Mouse (Mus musculus): ENCODE results near the gene Klf17. TPM values are rescaled to one million over a fixed set of nuclear protein-coding genes. Genes with fewer than 3 reads are reported as not detected.
A peak's percentile ranks its signal among the peaks of the same experiment; 100 is the strongest.
"Not testable (repeated sequence)": the region's sequence is repeated elsewhere in the genome, so short reads cannot be mapped to it uniquely, and the experiment has no call there.

Gene Klf17
- polyA plus RNA-seq, 1 experiment from 2014 or later, result not detected

GRCm38 (mm10) chr4:117772960-117773359, 7.5 kb upstream of the Klf17 start:
- H3K27ac ChIP-seq (ENCODE audit: low read depth, low read length), result no peak overlapping the region
- no peaks in the 10 kb centered on the region for H3K27me3 ChIP-seq (ENCODE audit: control insufficient read depth, insufficient read depth, low read length)
- H3K4me2 ChIP-seq (ENCODE audit: low read depth, low read length, severe bottlenecking), result no peak overlapping the region
- no peak overlapping the region for H3K9ac ChIP-seq (ENCODE audit: low read length)
- H3K36me3 ChIP-seq (ENCODE audit: control insufficient read depth, insufficient read depth, low read length), result no peaks in the 10 kb centered on the region
- H3K4me3 ChIP-seq (ENCODE audit: low read depth, low read length), result no peak overlapping the region
- 80% methylated on average over 9 of the region's 9 CpGs for WGBS
- DNase-seq (ENCODE audit: low spot score), result no peak
- ATAC-seq (replicated peaks; ENCODE audit: low FRiP score), result no peak
- no peaks in the 10 kb centered on the region for H3K4me1 ChIP-seq (replicated peaks; ENCODE audit: control insufficient read depth, insufficient read depth, low read length)
- H3K9me3 ChIP-seq (ENCODE audit: control insufficient read depth, low read length), result no peaks in the 10 kb centered on the region

GRCm38 (mm10) chr4:117770935-117771334, 5.5 kb upstream of the Klf17 start:
- DNase-seq (ENCODE audit: low spot score) (peak; percentile 66), ATAC-seq (replicated peaks; ENCODE audit: low FRiP score) (no peak)
- no peaks in the 10 kb centered on the region for H3K9me3 ChIP-seq (ENCODE audit: control insufficient read depth, low read length)
- no peak overlapping the region for H3K9ac ChIP-seq (ENCODE audit: low read length)
- no peak overlapping the region for H3K27ac ChIP-seq (ENCODE audit: low read depth, low read length)
- no peaks in the 10 kb centered on the region for H3K27me3 ChIP-seq (ENCODE audit: control insufficient read depth, insufficient read depth, low read length)
- H3K4me1 ChIP-seq (replicated peaks; ENCODE audit: control insufficient read depth, insufficient read depth, low read length), result no peaks in the 10 kb centered on the region
- WGBS, result 20% methylated on average over 5 of the region's 5 CpGs
- no peaks in the 10 kb centered on the region for H3K36me3 ChIP-seq (ENCODE audit: control insufficient read depth, insufficient read depth, low read length)
- no peak overlapping the region for H3K4me3 ChIP-seq (ENCODE audit: low read depth, low read length)
- H3K4me2 ChIP-seq (ENCODE audit: low read depth, low read length, severe bottlenecking), result no peak overlapping the region

GRCm38 (mm10) chr4:117760151-117760550, 5.3 kb downstream of the Klf17 start:
- no peak for DNase-seq (ENCODE audit: low spot score)
- no peaks in the 10 kb centered on the region for H3K9me3 ChIP-seq (ENCODE audit: control insufficient read depth, low read length)
- H3K27ac ChIP-seq (ENCODE audit: low read depth, low read length), result no peak overlapping the region
- H3K4me3 ChIP-seq (ENCODE audit: low read depth, low read length), result no peak overlapping the region
- WGBS, result 91% methylated on average over 5 of the region's 5 CpGs
- ATAC-seq (replicated peaks; ENCODE audit: low FRiP score), result no peak
- H3K9ac ChIP-seq (ENCODE audit: low read length), result no peak overlapping the region
- H3K36me3 ChIP-seq (ENCODE audit: control insufficient read depth, insufficient read depth, low read length), result no peaks in the 10 kb centered on the region
- H3K4me1 ChIP-seq (replicated peaks; ENCODE audit: control insufficient read depth, insufficient read depth, low read length), result no peaks in the 10 kb centered on the region
- no peaks in the 10 kb centered on the region; the same call in 1 of the 2 replicates for H3K27me3 ChIP-seq (ENCODE audit: control insufficient read depth, insufficient read depth, low read length)
- H3K4me2 ChIP-seq (ENCODE audit: low read depth, low read length, severe bottlenecking), result no peak overlapping the region

GRCm38 (mm10) chr4:117752469-117752868, 13.0 kb downstream of the Klf17 start:
- WGBS, result 83% methylated on average over 5 of the region's 5 CpGs
- ATAC-seq (replicated peaks; ENCODE audit: low FRiP score); H3K9me3 ChIP-seq (ENCODE audit: control insufficient read depth, low read length); H3K4me1 ChIP-seq (replicated peaks; ENCODE audit: control insufficient read depth, insufficient read depth, low read length); H3K4me3 ChIP-seq (ENCODE audit: low read depth, low read length); H3K27me3 ChIP-seq (ENCODE audit: control insufficient read depth, insufficient read depth, low read length); H3K9ac ChIP-seq (ENCODE audit: low read length); H3K4me2 ChIP-seq (ENCODE audit: low read depth, low read length, severe bottlenecking); H3K27ac ChIP-seq (ENCODE audit: low read depth, low read length); H3K36me3 ChIP-seq (ENCODE audit: control insufficient read depth, insufficient read depth, low read length); DNase-seq (ENCODE audit: low spot score): not testable (repeated sequence)

GRCm38 (mm10) chr4:117737559-117737958, 27.9 kb downstream of the Klf17 start:
- no peak overlapping the region for H3K9ac ChIP-seq (ENCODE audit: low read length)
- no peak for ATAC-seq (replicated peaks; ENCODE audit: low FRiP score)

GRCm38 (mm10) chr4:117731926-117732325, 33.5 kb downstream of the Klf17 start:
- Histone ChIP-seq H3K27ac (ENCODE audit: low read depth, low read length) (no peak overlapping the region), H3K36me3 (ENCODE audit: control insufficient read depth, insufficient read depth, low read length) (no peaks in the 10 kb centered on the region), H3K27me3 (ENCODE audit: control insufficient read depth, insufficient read depth, low read length) (no peaks in the 10 kb centered on the region), H3K4me1 (replicated peaks; ENCODE audit: control insufficient read depth, insufficient read depth, low read length) (no peaks in the 10 kb centered on the region), H3K9me3 (ENCODE audit: control insufficient read depth, low read length) (no peaks in the 10 kb centered on the region), H3K4me3 (ENCODE audit: low read depth, low read length) (no peak overlapping the region), H3K4me2 (ENCODE audit: low read depth, low read length, severe bottlenecking) (no peak overlapping the region), H3K9ac (ENCODE audit: low read length) (no peak overlapping the region)
- DNase-seq (ENCODE audit: low spot score), result no peak
- 85% methylated on average over 3 of the region's 3 CpGs for WGBS
- ATAC-seq (replicated peaks; ENCODE audit: low FRiP score), result no peak

More at GRCm38 (mm10) chr4:117737559-117737958, 27.9 kb downstream of the Klf17 start:
- WGBS, result 49% methylated on average over 8 of the region's 8 CpGs
- Histone ChIP-seq H3K4me1 (replicated peaks; ENCODE audit: control insufficient read depth, insufficient read depth, low read length) (no peaks in the 10 kb centered on the region), H3K27ac (ENCODE audit: low read depth, low read length) (no peak overlapping the region), H3K4me2 (ENCODE audit: low read depth, low read length, severe bottlenecking) (no peak overlapping the region), H3K36me3 (ENCODE audit: control insufficient read depth, insufficient read depth, low read length) (no peaks in the 10 kb centered on the region), H3K27me3 (ENCODE audit: control insufficient read depth, insufficient read depth, low read length) (no peaks in the 10 kb centered on the region), H3K4me3 (ENCODE audit: low read depth, low read length) (no peak overlapping the region), H3K9me3 (ENCODE audit: control insufficient read depth, low read length) (no peaks in the 10 kb centered on the region)
- DNase-seq (ENCODE audit: low spot score), result no peak

GRCm38 (mm10) chr4:117724112-117724511, 41.3 kb downstream of the Klf17 start, which contains the start of gene Gm12845:
Gm12845 (plus strand) TSS chr4:117724412.
- Histone ChIP-seq H3K4me3 (ENCODE audit: low read depth, low read length) (no peak within 1 kb of the TSS), H3K36me3 (ENCODE audit: control insufficient read depth, insufficient read depth, low read length) (no peaks in the 10 kb centered on the region), H3K4me2 (ENCODE audit: low read depth, low read length, severe bottlenecking) (no peak within 1 kb of the TSS), H3K9me3 (ENCODE audit: control insufficient read depth, low read length) (no peaks in the 10 kb centered on the region), H3K27me3 (ENCODE audit: control insufficient read depth, insufficient read depth, low read length) (no peaks in the 10 kb centered on the region), H3K9ac (ENCODE audit: low read length) (no peak within 1 kb of the TSS), H3K4me1 (replicated peaks; ENCODE audit: control insufficient read depth, insufficient read depth, low read length) (no peaks in the 10 kb centered on the region), H3K27ac (ENCODE audit: low read depth, low read length) (no peak within 1 kb of the TSS)
- no peak for ATAC-seq (replicated peaks; ENCODE audit: low FRiP score)
- DNase-seq (ENCODE audit: low spot score), result no peak
- WGBS, result 80% methylated on average over 1 of the region's 1 CpGs

GRCm38 (mm10) chr4:117713303-117714098, 51.9 kb downstream of the Klf17 start:
- WGBS, result 80% methylated on average over 6 of the region's 6 CpGs

GRCm38 (mm10) chr4:117712314-117712713, 53.1 kb downstream of the Klf17 start:
- no peak overlapping the region for H3K4me2 ChIP-seq (ENCODE audit: low read depth, low read length, severe bottlenecking)
- DNase-seq (ENCODE audit: low spot score) (no peak), ATAC-seq (replicated peaks; ENCODE audit: low FRiP score) (no peak)
- H3K27ac ChIP-seq (ENCODE audit: low read depth, low read length), result no peak overlapping the region
- no peaks in the 10 kb centered on the region for H3K4me1 ChIP-seq (replicated peaks; ENCODE audit: control insufficient read depth, insufficient read depth, low read length)
- H3K36me3 ChIP-seq (ENCODE audit: control insufficient read depth, insufficient read depth, low read length), result no peaks in the 10 kb centered on the region
- no peak overlapping the region for H3K4me3 ChIP-seq (ENCODE audit: low read depth, low read length)
- H3K9me3 ChIP-seq (ENCODE audit: control insufficient read depth, low read length), result no peaks in the 10 kb centered on the region
- no peak overlapping the region for H3K9ac ChIP-seq (ENCODE audit: low read length)
- H3K27me3 ChIP-seq (ENCODE audit: control insufficient read depth, insufficient read depth, low read length), result no peaks in the 10 kb centered on the region
- 90% methylated on average over 3 of the region's 3 CpGs for WGBS

More at GRCm38 (mm10) chr4:117713303-117714098, 51.9 kb downstream of the Klf17 start:
- no peaks in the 10 kb centered on the region for H3K27me3 ChIP-seq (ENCODE audit: control insufficient read depth, insufficient read depth, low read length)
- H3K9me3 ChIP-seq (ENCODE audit: control insufficient read depth, low read length), result no peaks in the 10 kb centered on the region
- ATAC-seq (replicated peaks; ENCODE audit: low FRiP score) (no peak), DNase-seq (ENCODE audit: low spot score) (no peak)
- no peak overlapping the region for H3K9ac ChIP-seq (ENCODE audit: low read length)
- H3K4me2 ChIP-seq (ENCODE audit: low read depth, low read length, severe bottlenecking), result no peak overlapping the region
- H3K36me3 ChIP-seq (ENCODE audit: control insufficient read depth, insufficient read depth, low read length), result no peaks in the 10 kb centered on the region
- no peak overlapping the region for H3K27ac ChIP-seq (ENCODE audit: low read depth, low read length)
- H3K4me3 ChIP-seq (ENCODE audit: low read depth, low read length), result no peak overlapping the region
- H3K4me1 ChIP-seq (replicated peaks; ENCODE audit: control insufficient read depth, insufficient read depth, low read length), result no peaks in the 10 kb centered on the region

Measured in forebrain, embryonic 11.5 days (tissue).